Mouse (Mus musculus) midbrain, postnatal 0 days (tissue): ENCODE data around the gene Olfr543. TPM values are rescaled to one million over a fixed set of nuclear protein-coding genes. Genes with fewer than 3 reads are reported as not detected.

Experiments
- ATAC-seq: fragments of 200-750 bp; cut with Nextera tagmentation; 2 replicates; pipeline ENCODE4 v1.8.0; 2017; ENCODE audit warnings: moderate number of reproducible peaks, mild to moderate bottlenecking, moderate TSS enrichment, moderate library complexity; ENCODE audit not compliant: low FRiP score
- DNase-seq: peaks from one replicate; pipeline ENCODE4 v3.0.0-alpha.2; 2015; ENCODE audit warnings: low spot score
- H3K27ac ChIP-seq: fragments of 300-500 bp; sonication (generic); 2 replicates; pipeline ENCODE4 v1.5.1; 2014; ENCODE audit warnings: low read depth, mild to moderate bottlenecking, low read length, mixed read lengths
- H3K27me3 ChIP-seq: fragments of 300-500 bp; sonication (generic); 2 replicates; pipeline ENCODE4 v1.6.1; 2014; ENCODE audit warnings: low read length, control low read depth, mixed read lengths; ENCODE audit not compliant: insufficient read depth
- H3K36me3 ChIP-seq: fragments of 300-500 bp; sonication (generic); 2 replicates; pipeline ENCODE4 v1.6.1; 2014; ENCODE audit warnings: low read length, control low read depth, mixed read lengths; ENCODE audit not compliant: insufficient read depth
- H3K4me1 ChIP-seq: fragments of 300-500 bp; sonication (generic); 2 replicates; pipeline ENCODE4 v1.6.1; 2014; ENCODE audit warnings: mild to moderate bottlenecking, control low read depth, antibody characterized with exemption, low read length, mixed read lengths; ENCODE audit not compliant: insufficient read depth
- H3K4me2 ChIP-seq: fragments of 300-500 bp; sonication (generic); 2 replicates; pipeline ENCODE4 v1.6.1; 2014; ENCODE audit warnings: low read depth, mild to moderate bottlenecking, low read length, mixed read lengths; ENCODE audit not compliant: poor library complexity, severe bottlenecking
- H3K4me3 ChIP-seq: fragments of 300-500 bp; sonication (generic); 2 replicates; pipeline ENCODE4 v1.5.1; 2014; ENCODE audit warnings: low read depth, mild to moderate bottlenecking, low read length, moderate library complexity
- H3K9ac ChIP-seq: fragments of 300-500 bp; sonication (generic); replicated peaks from 2 replicates; pipeline ENCODE4 v1.6.1; 2014; ENCODE audit warnings: mild to moderate bottlenecking, low read length, moderate library complexity, mixed read lengths; ENCODE audit not compliant: poor library complexity, severe bottlenecking
- H3K9me3 ChIP-seq: fragments of 300-500 bp; sonication (generic); 2 replicates; pipeline ENCODE4 v1.6.1; 2016; ENCODE audit warnings: low read length, control low read depth
- CTCF ChIP-seq: IDR thresholded peaks from 2 replicates; pipeline ENCODE4 v1.5.1; 2016; ENCODE audit warnings: antibody characterized with exemption, mild to moderate bottlenecking
- WGBS: fragments of 180-500 bp; shearing (Covaris S2); extraction: QIAGEN DNeasy Blood & Tissue Kit; methylation state at CpG from one replicate; pipeline ENCODE4 v1.1.7; 2014; 5-methylcytosine and 5-hydroxymethylcytosine counted together
- polyA plus RNA-seq: library from polyadenylated mRNA; unstranded; fragments of >200 nt; fragmentation: Nextera tagmentation; extraction: Ambion mirVana; gene quantifications from 2 replicates; pipeline ENCODE4 v1.2.1, GENCODE M21; 2015
- total RNA-seq: library from RNA; depleted of rRNA; stranded (reverse); fragments of >200 nt; gene quantifications from 2 replicates; pipeline ENCODE4 v1.2.3, GENCODE M21; 2014

Gene Olfr543
- total and polyA plus RNA-seq, 2 experiments from 2014 or later: 0.38 TPM; not detected in 1

DNA sequence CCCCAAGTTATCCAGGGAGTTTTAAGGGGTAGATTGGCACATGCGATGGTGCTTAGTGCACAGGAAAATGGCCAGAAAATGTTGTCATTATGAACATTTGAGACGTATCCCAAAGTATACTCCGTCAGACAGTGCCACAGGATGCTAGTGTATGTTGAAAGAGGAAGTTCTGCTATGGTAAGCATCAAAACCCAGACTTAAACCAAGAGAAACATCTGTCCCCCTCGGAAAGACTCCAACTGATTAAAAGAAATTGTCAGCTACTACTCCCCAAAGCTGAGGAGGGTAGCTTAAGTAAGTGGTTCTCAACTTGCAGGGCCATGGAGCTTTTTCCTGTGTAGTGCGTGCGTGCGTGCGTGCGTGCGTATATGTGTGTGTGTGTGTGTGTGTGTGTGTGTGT is 30.4 kb upstream of the Olfr543 start:
- WGBS: 96% methylated on average over 10 of the region's 10 CpGs
- no peak overlapping the region for H3K4me3 ChIP-seq
- TF ChIP-seq CTCF: no peak
- H3K4me2 ChIP-seq: no peak overlapping the region
- H3K9me3 ChIP-seq: no peaks in the 10 kb centered on the region
- DNase-seq (no peak), ATAC-seq (no peak)
- no peaks in the 10 kb centered on the region for H3K4me1 ChIP-seq
- peaks cover 5% of the 10 kb centered on the region; the same call in 1 of the 2 replicates for H3K27me3 ChIP-seq
- H3K27ac ChIP-seq: no peak overlapping the region
- no peaks in the 10 kb centered on the region for H3K36me3 ChIP-seq
- H3K9ac ChIP-seq: no peak overlapping the region

DNA sequence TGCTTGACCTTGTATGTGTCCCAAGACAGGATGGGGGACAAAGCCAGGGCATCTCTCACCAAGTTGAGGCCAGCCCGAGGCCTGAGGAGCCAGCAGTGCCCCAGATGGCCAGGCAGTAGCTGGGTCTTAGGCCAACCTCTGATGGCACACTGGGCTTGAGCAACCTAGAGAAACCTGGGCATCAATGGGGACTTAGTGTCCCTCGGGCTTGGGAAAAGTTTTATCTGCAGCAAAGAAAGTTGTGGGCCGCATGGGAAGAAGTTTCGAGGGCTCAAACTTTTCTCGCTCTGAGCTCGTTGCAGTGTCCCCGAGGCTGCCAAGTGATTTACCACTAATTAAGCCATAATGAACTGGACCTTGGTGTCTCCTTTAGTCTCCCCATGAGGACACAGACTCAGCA is 28.2 kb upstream of the Olfr543 start:
- Histone ChIP-seq H3K4me1 (no peaks in the 10 kb centered on the region), H3K36me3 (no peaks in the 10 kb centered on the region), H3K27ac (no peak overlapping the region), H3K9me3 (no peaks in the 10 kb centered on the region), H3K4me3 (no peak overlapping the region), H3K4me2 (no peak overlapping the region), H3K27me3 (peaks cover 5% of the 10 kb centered on the region; the same call in 1 of the 2 replicates), H3K9ac (no peak overlapping the region)
- no peak for DNase-seq
- no peak for ATAC-seq
- TF ChIP-seq CTCF: no peak
- 76% methylated on average over 7 of the region's 7 CpGs for WGBS

DNA sequence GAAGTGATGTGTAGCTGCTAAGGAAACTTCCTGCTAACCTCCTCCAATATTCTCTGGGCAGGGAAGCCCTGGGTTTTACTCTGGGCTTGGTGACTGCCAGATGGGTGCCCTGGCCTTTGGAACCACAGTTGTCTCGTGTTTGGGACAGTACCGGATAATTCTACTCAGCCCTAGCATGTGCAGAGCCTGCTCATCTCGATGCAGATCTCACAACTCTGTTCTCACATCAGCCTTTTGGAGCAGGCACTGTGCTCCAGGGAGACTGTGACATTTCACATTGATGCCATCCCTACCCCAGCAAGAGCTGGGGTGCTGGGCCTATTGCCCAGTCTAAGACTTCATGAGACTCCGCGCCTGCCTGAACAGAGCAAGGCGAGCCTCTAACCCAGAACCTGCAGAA is 27.2 kb upstream of the Olfr543 start:
- H3K4me2 ChIP-seq: no peak overlapping the region
- no peaks in the 10 kb centered on the region for H3K9me3 ChIP-seq
- H3K36me3 ChIP-seq: no peaks in the 10 kb centered on the region
- no peak overlapping the region for H3K4me3 ChIP-seq
- no peak overlapping the region for H3K27ac ChIP-seq
- H3K9ac ChIP-seq: no peak overlapping the region
- TF ChIP-seq CTCF: no peak
- peaks cover under 1% of the 10 kb centered on the region; the same call in 1 of the 2 replicates for H3K27me3 ChIP-seq
- no peaks in the 10 kb centered on the region for H3K4me1 ChIP-seq
- no peak for ATAC-seq
- DNase-seq: no peak
- WGBS: 92% methylated on average over 6 of the region's 6 CpGs

DNA sequence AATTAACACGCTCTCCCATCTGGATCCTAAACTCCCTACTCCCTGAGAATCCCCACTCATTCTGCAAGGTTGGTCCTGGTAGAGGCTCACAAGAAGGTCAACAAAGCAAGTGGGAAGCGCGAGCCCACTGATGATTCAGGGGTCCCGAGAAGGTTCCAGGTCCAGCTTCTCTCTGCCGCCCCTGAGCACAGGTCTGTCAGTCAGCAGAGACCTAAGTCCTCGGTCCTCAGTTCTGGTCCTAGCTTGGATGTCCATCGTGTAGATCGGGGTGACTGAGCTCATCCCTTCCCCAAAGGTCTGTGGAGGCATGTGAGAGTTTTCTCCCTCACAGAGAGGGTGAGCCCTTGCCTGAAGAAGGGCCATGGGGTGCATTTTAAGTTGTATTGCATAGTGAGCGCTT is 26.6 kb upstream of the Olfr543 start:
- no peaks in the 10 kb centered on the region for H3K27me3 ChIP-seq
- no peak overlapping the region for H3K4me3 ChIP-seq
- H3K9ac ChIP-seq: no peak overlapping the region
- no peak overlapping the region for H3K4me2 ChIP-seq
- no peak for TF ChIP-seq CTCF
- WGBS: 93% methylated on average over 9 of the region's 9 CpGs
- H3K27ac ChIP-seq: no peak overlapping the region
- no peak for DNase-seq
- no peaks in the 10 kb centered on the region for H3K9me3 ChIP-seq
- no peaks in the 10 kb centered on the region for H3K36me3 ChIP-seq
- H3K4me1 ChIP-seq: no peaks in the 10 kb centered on the region
- ATAC-seq: no peak

DNA sequence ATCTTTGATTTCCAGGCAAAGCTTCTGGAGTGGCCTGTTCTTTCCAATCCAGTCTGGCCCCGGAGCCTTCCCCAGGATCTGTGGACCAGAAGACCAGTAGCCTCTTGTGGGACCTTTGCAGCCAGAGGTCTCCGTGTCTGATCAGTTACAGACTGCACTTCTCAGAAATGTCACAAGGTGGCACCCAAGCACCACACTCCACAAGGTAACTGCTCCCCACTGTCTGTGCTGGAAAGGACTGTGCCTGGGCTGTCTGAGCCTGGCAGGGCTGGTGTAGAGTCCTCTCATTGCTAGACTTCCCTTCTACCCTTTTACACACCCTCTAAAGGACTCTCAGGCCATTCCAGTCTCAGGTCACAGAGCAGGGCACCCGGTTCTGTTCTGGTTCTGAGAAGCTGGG is 25.4 kb upstream of the Olfr543 start:
- DNase-seq (peak; percentile 78), ATAC-seq (peak; percentile 83)
- Histone ChIP-seq H3K36me3 (no peaks in the 10 kb centered on the region), H3K4me2 (no peak overlapping the region), H3K9me3 (no peaks in the 10 kb centered on the region), H3K4me1 (no peaks in the 10 kb centered on the region), H3K4me3 (no peak overlapping the region), H3K9ac (no peak overlapping the region), H3K27ac (no peak overlapping the region), H3K27me3 (no peaks in the 10 kb centered on the region)
- peak; percentile 97 for TF ChIP-seq CTCF
- 35% methylated on average over 3 of the region's 3 CpGs for WGBS

DNA sequence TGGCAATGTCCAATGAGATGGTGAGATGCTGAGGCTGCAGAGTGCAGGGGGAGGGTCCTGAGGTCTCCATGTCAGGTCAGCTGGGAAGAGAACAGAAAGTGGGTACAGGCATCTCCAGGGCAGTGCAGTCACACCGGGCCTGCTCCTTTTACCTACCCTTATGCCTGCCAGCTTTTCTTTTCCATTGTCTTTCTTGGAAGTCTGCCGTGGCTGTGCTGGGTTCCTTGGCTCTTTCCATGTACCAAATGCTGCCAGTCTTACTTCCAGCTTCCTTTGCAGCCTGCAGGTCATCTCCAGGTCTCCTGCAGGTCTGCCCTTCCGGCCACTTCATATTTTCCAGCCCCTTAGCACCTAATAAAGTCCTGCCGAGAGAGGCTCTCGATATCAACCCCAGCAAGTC is 20.5 kb upstream of the Olfr543 start:
- H3K4me1 ChIP-seq: no peaks in the 10 kb centered on the region
- H3K4me2 ChIP-seq: no peak overlapping the region
- TF ChIP-seq CTCF: no peak
- ATAC-seq: no peak
- no peaks in the 10 kb centered on the region for H3K9me3 ChIP-seq
- no peak overlapping the region for H3K27ac ChIP-seq
- H3K27me3 ChIP-seq: no peaks in the 10 kb centered on the region
- 81% methylated on average over 5 of the region's 5 CpGs for WGBS
- DNase-seq: no peak
- H3K36me3 ChIP-seq: no peaks in the 10 kb centered on the region
- no peak overlapping the region for H3K4me3 ChIP-seq
- no peak overlapping the region for H3K9ac ChIP-seq
